Mouse (Mus musculus) CH12.LX (cell line): ENCODE data around the gene Xpo6. TPM values are rescaled to one million over a fixed set of nuclear protein-coding genes. Genes with fewer than 3 reads are reported as not detected.

ENCODE experiments used
- DNase-seq: peaks from one replicate; pipeline ENCODE4 v3.0.0-alpha.2; 2013; ENCODE audit errors: extremely low read depth
- H3K27ac ChIP-seq: 2 replicates; pipeline ENCODE4 v1.5.1; 2012; ENCODE audit warnings: low read depth, mild to moderate bottlenecking, control low read depth, moderate library complexity; ENCODE audit not compliant: insufficient read depth
- H3K27me3 ChIP-seq: replicated peaks from 2 replicates; pipeline ENCODE3; 2012; ENCODE audit warnings: inconsistent platforms
- H3K36me3 ChIP-seq, 2 experiments: replicated peaks in 1 of 2; 2 replicates each; pipeline versions ENCODE3 to v1.6.1; 2012; ENCODE audit warnings: inconsistent platforms in 1 of 2, low read length in 1 of 2, mild to moderate bottlenecking in 1 of 2, mixed read lengths in 1 of 2, moderate library complexity in 1 of 2; ENCODE audit not compliant: control insufficient read depth in 1 of 2, insufficient read depth in 1 of 2
- H3K4me1 ChIP-seq, 2 experiments: 2 replicates each; pipeline ENCODE4 v1.6.1; 2012; ENCODE audit warnings: inconsistent platforms in 1 of 2, moderate library complexity in 1 of 2; ENCODE audit not compliant: insufficient read depth in 2 of 2, control insufficient read depth in 1 of 2
- H3K4me2 ChIP-seq: 2 replicates; pipeline ENCODE4 v1.6.1; 2012; ENCODE audit warnings: low read depth, mild to moderate bottlenecking, control low read depth; ENCODE audit not compliant: poor library complexity, insufficient read depth, severe bottlenecking
- H3K4me3 ChIP-seq, 3 experiments: fragments of 150-350 bp in 1 of 3; sonication (generic) in 1 of 3; replicated peaks in 1 of 3; 2 replicates each; pipeline versions ENCODE3 to v1.5.1; 2011 to 2012; ENCODE audit warnings: low read depth in 2 of 3, low read length in 2 of 3, mild to moderate bottlenecking in 2 of 3, moderate library complexity in 2 of 3, control low read depth in 1 of 3, improper control_type of control experiment in 1 of 3, inconsistent platforms in 1 of 3, mixed read lengths in 1 of 3; ENCODE audit not compliant: poor library complexity in 1 of 3
- H3K79me2 ChIP-seq: replicated peaks from 2 replicates; pipeline ENCODE4 v1.6.1; 2012; ENCODE audit warnings: mild to moderate bottlenecking, moderate library complexity; ENCODE audit not compliant: control insufficient read depth, poor library complexity, insufficient read depth, severe bottlenecking; ENCODE audit errors: extremely low read depth
- H3K9ac ChIP-seq: 2 replicates; pipeline ENCODE4 v1.6.1; 2012; ENCODE audit warnings: low read depth, mild to moderate bottlenecking, control low read depth, moderate library complexity; ENCODE audit not compliant: insufficient read depth
- H3K9me3 ChIP-seq: replicated peaks from 2 replicates; pipeline ENCODE3; 2012; ENCODE audit warnings: low read length, inconsistent platforms, mixed read lengths
- BHLHE40 ChIP-seq: IDR thresholded peaks from 2 replicates; pipeline ENCODE4 v1.6.1; 2011; ENCODE audit warnings: mild to moderate bottlenecking, low read depth, low read length, improper control_type of control experiment
- CHD2 ChIP-seq: IDR thresholded peaks from 2 replicates; pipeline ENCODE4 v1.6.1; 2011; ENCODE audit warnings: low read length, improper control_type of control experiment
- ELF1 ChIP-seq: IDR thresholded peaks from 2 replicates; pipeline ENCODE4 v1.6.1; 2014; ENCODE audit warnings: low read depth, mild to moderate bottlenecking, inconsistent platforms, low read length, improper control_type of control experiment
- EP300 ChIP-seq: IDR thresholded peaks from 2 replicates; pipeline ENCODE4 v1.6.1; 2011; ENCODE audit warnings: low read length, improper control_type of control experiment
- ETS1 ChIP-seq: conservative IDR thresholded peaks from 2 replicates; pipeline ENCODE4 v1.6.1; 2012; ENCODE audit warnings: low read depth, mild to moderate bottlenecking, inconsistent platforms, low read length, improper control_type of control experiment, moderate library complexity
- GABPA ChIP-seq: IDR thresholded peaks from 2 replicates; pipeline ENCODE4 v1.6.1; 2012; ENCODE audit warnings: low read depth, low read length, improper control_type of control experiment, inconsistent platforms; ENCODE audit not compliant: insufficient replicate concordance
- HCFC1 ChIP-seq: IDR thresholded peaks from 2 replicates; pipeline ENCODE4 v1.6.1; 2012; ENCODE audit warnings: low read depth, mild to moderate bottlenecking, inconsistent platforms, low read length, improper control_type of control experiment
- JUND ChIP-seq: conservative IDR thresholded peaks from 2 replicates; pipeline ENCODE4 v1.6.1; 2011; ENCODE audit warnings: low read depth, low read length, improper control_type of control experiment
- KAT2A ChIP-seq: IDR thresholded peaks from 2 replicates; pipeline ENCODE4 v1.6.1; 2012; ENCODE audit warnings: low read length, improper control_type of control experiment, inconsistent platforms; ENCODE audit not compliant: insufficient replicate concordance
- MAFK ChIP-seq: IDR thresholded peaks from 2 replicates; pipeline ENCODE4 v1.6.1; 2011; ENCODE audit warnings: low read length, improper control_type of control experiment; ENCODE audit not compliant: insufficient replicate concordance
- MAX ChIP-seq: IDR thresholded peaks from 2 replicates; pipeline ENCODE4 v1.6.1; 2011; ENCODE audit warnings: low read length, improper control_type of control experiment
- MYC ChIP-seq: IDR thresholded peaks from 2 replicates; pipeline ENCODE4 v1.6.1; 2011; ENCODE audit warnings: low read depth, mild to moderate bottlenecking, improper control_type of control experiment, low read length
- POLR2A ChIP-seq: IDR thresholded peaks from 2 replicates; pipeline ENCODE4 v1.6.1; 2011; ENCODE audit warnings: low read depth, mild to moderate bottlenecking, improper control_type of control experiment, low read length
- POLR2AphosphoS2 ChIP-seq: IDR thresholded peaks from 2 replicates; pipeline ENCODE4 v1.6.1; 2011; ENCODE audit warnings: low read depth, low read length, improper control_type of control experiment
- RCOR1 ChIP-seq: conservative IDR thresholded peaks from 2 replicates; pipeline ENCODE4 v1.6.1; 2012; ENCODE audit warnings: low read depth, mild to moderate bottlenecking, inconsistent platforms, low read length, improper control_type of control experiment
- SIN3A ChIP-seq: IDR thresholded peaks from 2 replicates; pipeline ENCODE4 v1.6.1; 2012; ENCODE audit warnings: low read length, improper control_type of control experiment, inconsistent platforms
- UBTF ChIP-seq: IDR thresholded peaks from 2 replicates; pipeline ENCODE4 v1.6.1; 2012; ENCODE audit warnings: low read depth, mild to moderate bottlenecking, inconsistent platforms, low read length, improper control_type of control experiment, moderate library complexity
- USF1 ChIP-seq: IDR thresholded peaks from 2 replicates; pipeline ENCODE4 v1.6.1; 2014; ENCODE audit warnings: low read depth, mild to moderate bottlenecking, inconsistent platforms, low read length, improper control_type of control experiment
- USF2 ChIP-seq: conservative IDR thresholded peaks from 2 replicates; pipeline ENCODE4 v1.6.1; 2011; ENCODE audit warnings: low read depth, low read length, improper control_type of control experiment
- ZMIZ1 ChIP-seq: IDR thresholded peaks from 2 replicates; pipeline ENCODE4 v1.6.1; 2012; ENCODE audit warnings: low read depth, mild to moderate bottlenecking, inconsistent platforms, low read length, improper control_type of control experiment
- ZNF384 ChIP-seq: IDR thresholded peaks from 2 replicates; pipeline ENCODE4 v1.6.1; 2012; ENCODE audit warnings: low read depth, low read length, improper control_type of control experiment, inconsistent platforms
- dilution Hi-C: fragments of 300-500 bp; cut with MboI; formaldehyde crosslinking; loops from 2 replicates; pipeline ENCODE4 v1.14.3; 2020; ENCODE audit warnings: low sequenced_read_pairs; ENCODE audit not compliant: extremely low pct_unique_long_range_greater_than_20kb, extremely low pct_ligation_motif_present
- in situ Hi-C: fragments of 300-500 bp; cut with MboI; formaldehyde crosslinking; loops from 3 replicates; pipeline ENCODE4 v1.14.3; 2019; ENCODE audit warnings: low sequenced_read_pairs, low pct_ligation_motif_present, low pct_unique_long_range_greater_than_20kb, mixed read lengths
- polyA plus RNA-seq: library from polyadenylated mRNA; unstranded; fragments of >175 nt; gene quantifications from 2 replicates; pipeline ENCODE4 v1.2.1, GENCODE M21; 2012; ENCODE audit warnings: low read depth; ENCODE audit not compliant: insufficient read length
- total RNA-seq, 2 experiments: library from RNA; depleted of rRNA; stranded (reverse); fragments of 300-350 nt in 1 of 2; fragments of >200 nt in 1 of 2; gene quantifications; 2 replicates each; pipeline ENCODE4 v1.2.3; 2012 to 2014

Gene Xpo6
- total and polyA plus RNA-seq, 3 experiments = 49.9 to 149 (median 79.1) TPM

DNA sequence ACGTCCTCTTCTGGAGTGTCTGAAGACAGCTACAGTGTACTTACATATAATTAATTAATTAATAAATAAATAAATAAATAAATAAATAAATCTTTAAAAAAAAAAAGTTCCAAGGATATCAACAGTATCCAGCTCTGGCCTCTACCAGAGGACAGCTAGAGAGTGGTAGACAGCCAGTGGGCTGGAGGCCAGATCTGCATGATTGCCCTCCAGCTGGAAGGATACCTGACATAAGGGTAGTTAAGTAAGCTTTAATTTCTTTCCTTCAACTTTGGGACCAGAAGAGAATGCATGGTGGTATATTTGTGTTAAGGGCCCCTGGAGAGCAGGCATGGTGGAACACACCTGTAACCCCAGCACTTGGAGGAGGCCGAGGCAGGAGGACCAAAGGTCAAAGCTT, 100.5 kb downstream of the Xpo6 start:
- Histone ChIP-seq H3K4me2 (no peak overlapping the region), H3K27me3 (no peaks in the 10 kb centered on the region), H3K4me3 (no peak overlapping the region), H3K4me1 (peaks cover 0 to 10% of the 10 kb centered on the region in 2 experiments; a peak in 2 of 4 replicates), H3K9me3 (no peaks in the 10 kb centered on the region), H3K9ac (no peak overlapping the region), H3K36me3 (peaks cover 64 to 89% of the 10 kb centered on the region in 2 experiments), H3K27ac (no peak overlapping the region), H3K79me2 (no peaks in the 10 kb centered on the region)
- DNase-seq = no peak
- dilution Hi-C loops (no loop called here), in situ Hi-C loops (no loop called here)
- TF ChIP-seq ELF1 = no peak
- no peak for TF ChIP-seq JUND
- no peak for TF ChIP-seq SIN3A
- TF ChIP-seq USF1 = no peak
- TF ChIP-seq MYC = no peak
- no peak for TF ChIP-seq POLR2AphosphoS2
- TF ChIP-seq GABPA = no peak
- TF ChIP-seq EP300 = no peak
- TF ChIP-seq MAX = no peak
- no peak for TF ChIP-seq MAFK
- no peak for TF ChIP-seq POLR2A
- TF ChIP-seq ZMIZ1 = no peak
- no peak for TF ChIP-seq ETS1

GRCm38 (mm10) chr7:126099163-126099775, 101.0 kb downstream of the Xpo6 start:
- no peak overlapping the region for H3K9ac ChIP-seq
- H3K79me2 ChIP-seq = no peaks in the 10 kb centered on the region
- no peak overlapping the region for H3K4me2 ChIP-seq
- TF ChIP-seq RCOR1 = no peak
- TF ChIP-seq UBTF = no peak
- TF ChIP-seq EP300 = no peak
- TF ChIP-seq MYC = no peak
- TF ChIP-seq USF1 = no peak
- TF ChIP-seq ZNF384 = no peak
- TF ChIP-seq KAT2A = no peak
- no peak for TF ChIP-seq USF2
- TF ChIP-seq CHD2 = no peak
- no peak for TF ChIP-seq BHLHE40
- no peak for TF ChIP-seq HCFC1
- TF ChIP-seq, all 38 proteins: peak for 0
- Histone ChIP-seq H3K27me3 (no peaks in the 10 kb centered on the region), H3K9me3 (no peaks in the 10 kb centered on the region), H3K27ac (no peak overlapping the region), H3K4me3 (no peak overlapping the region), H3K4me1 (peaks cover 0 to 11% of the 10 kb centered on the region in 2 experiments; a peak in 2 of 4 replicates), H3K36me3 (peaks cover 59 to 83% of the 10 kb centered on the region in 2 experiments)
- no peak for DNase-seq
- in situ Hi-C loops (no loop called here), dilution Hi-C loops (no loop called here)
